Mouse (Mus musculus): ENCODE results near the gene Ift80.

DNA sequence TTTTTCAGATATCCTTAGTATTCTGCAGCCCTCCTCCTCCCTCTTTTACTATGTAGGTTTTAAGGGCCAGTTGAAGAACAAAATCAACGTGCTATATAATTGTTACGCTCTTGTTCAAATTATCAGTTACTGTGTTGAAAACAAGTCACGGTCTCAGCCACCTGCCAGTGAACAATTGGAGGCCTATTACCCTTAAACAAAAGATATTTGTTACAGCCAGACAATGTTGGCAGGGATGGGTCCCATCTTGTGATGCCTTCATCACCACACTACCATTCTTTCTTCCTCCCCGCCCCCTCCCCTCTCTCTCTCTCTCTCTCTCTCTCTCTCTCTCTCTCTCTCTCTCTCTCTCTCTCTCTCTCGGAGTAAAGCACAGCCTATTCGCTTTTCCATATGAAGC, 44.6 kb upstream of the Ift80 start:
- TF ChIP-seq CTCF (IDR thresholded peaks at IDR 0.05; ENCODE audit: low read depth, low read length) = no peak
- TF ChIP-seq POLR2A (IDR thresholded peaks at IDR 0.05; ENCODE audit: extremely low read depth, insufficient read depth, low read length) = no peak

Data from liver, adult 2 months (tissue).